Mouse (Mus musculus) testis, postnatal 10 days (tissue): ENCODE measurements around the gene Tmub2.

Source experiments
- DNase-seq: peaks from one replicate; pipeline ENCODE4 v3.0.0; 2021; ENCODE audit warnings: low spot score

Gene Tmub2

GRCm38 (mm10) chr11:102329518-102329917, 44.8 kb downstream of the Tmub2 start:
- DNase-seq = no peak

GRCm38 (mm10) chr11:102330039-102330438, 45.3 kb downstream of the Tmub2 start:
- no peak for DNase-seq

DNA sequence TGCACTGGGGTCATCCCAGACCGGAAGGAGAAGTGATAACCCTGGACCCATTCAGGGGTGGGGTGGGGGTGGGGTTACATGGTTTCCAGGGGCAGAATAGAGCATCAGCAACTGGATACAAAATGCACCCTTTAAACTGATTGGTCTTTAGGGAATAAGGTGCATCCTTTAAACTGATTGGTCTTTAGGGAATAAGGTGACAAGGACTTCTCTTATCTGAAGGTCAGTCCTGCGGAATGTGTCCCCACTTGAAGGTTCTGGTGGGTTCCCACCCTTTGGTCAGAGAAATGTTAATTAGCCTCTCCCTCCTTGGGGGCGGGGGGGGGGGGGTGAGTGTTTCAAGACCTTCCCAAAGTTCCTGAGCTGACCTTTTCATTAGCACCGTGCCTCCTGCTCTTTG, 47.1 kb downstream of the Tmub2 start:
- no peak for DNase-seq

GRCm38 (mm10) chr11:102333061-102333460, 48.3 kb downstream of the Tmub2 start:
- no peak for DNase-seq

DNA sequence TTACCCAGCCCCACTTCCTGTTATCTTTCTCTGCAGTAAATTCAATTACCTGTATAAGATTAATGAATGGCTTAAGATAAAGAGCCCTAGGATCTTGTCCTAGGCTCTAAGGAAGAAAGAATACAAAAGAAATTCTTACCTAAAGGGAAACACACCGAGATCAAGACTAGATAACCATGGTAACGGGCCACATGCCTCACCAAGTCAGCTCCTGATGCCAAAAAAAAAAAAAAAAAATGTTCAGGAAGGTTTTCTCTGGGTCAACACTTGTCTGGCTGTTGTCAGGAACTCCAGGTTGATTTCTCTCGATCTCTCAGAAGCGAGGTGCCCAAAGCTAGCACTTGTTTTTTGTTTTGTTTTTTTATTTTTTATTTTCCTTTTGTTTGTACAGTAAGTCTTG, 49.3 kb downstream of the Tmub2 start:
- no peak for DNase-seq

DNA sequence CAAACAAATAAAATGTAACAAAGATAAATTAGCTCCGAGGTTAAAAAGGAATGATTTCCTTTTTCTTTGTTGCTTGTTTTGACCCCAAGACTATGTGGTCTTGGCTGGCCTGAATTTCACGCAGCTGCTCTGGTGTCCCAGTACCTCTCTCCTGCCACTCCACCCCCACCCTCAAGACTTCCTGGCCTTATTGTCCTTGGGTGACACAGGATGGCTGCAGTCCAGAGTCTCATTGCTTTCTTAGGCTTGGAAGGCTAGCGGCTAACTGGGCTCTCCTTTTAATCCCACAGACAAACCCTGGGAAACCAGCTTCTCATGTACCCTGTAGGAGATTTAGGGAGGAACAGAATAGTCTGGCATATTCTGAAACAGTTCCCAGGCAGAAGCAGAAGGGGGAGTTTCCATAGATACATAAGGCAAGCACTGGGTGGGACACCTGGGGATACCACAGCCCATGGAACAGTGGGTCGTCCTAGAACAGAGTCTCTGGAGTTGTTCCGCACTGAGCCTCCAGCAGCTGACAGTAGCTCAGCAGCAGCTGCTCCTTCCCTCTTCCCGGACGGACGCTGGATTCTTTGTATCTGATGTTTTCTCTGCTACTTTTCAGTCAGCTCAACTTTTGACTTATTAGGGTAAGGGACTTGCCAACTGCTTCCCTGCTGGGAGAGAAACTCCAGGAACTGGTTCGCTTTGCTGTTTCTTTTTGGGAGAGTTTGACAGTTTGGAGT, 50.4 kb downstream of the Tmub2 start:
- no peak for DNase-seq

- DNase-seq = no peak
Observed at GRCm38 (mm10) chr11:102336191-102336590, 51.5 kb downstream of the Tmub2 start.

GRCm38 (mm10) chr11:102337921-102338320, 53.2 kb downstream of the Tmub2 start:
- no peak for DNase-seq

DNA sequence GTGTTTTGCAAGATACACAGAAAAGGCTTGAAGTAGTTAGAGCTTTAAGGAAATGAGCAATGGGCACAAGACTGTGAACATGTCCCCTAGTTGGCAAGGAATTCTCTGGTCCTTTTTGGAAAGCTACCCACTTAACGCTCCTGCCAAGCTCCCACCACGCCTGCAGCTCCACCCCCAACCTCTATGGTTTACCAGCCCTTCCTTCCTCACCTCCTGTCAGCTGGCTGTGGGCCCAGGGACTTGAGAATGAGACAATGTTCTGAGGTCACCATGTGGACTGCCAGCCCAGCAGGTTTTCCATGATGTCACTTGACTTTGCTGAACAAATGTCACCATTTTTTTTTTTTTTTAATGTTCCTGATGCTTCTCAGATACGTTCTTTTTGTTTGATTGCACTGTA, 53.8 kb downstream of the Tmub2 start:
- peak; percentile 57 for DNase-seq
